Mouse (Mus musculus): Measurements from ENCODE around the gene Tle3. TPM values are rescaled to one million over a fixed set of nuclear protein-coding genes. Genes with fewer than 3 reads are reported as not detected.

Tle3 gene
- polyA plus RNA-seq, 1 experiment: 67.0 TPM

DNA sequence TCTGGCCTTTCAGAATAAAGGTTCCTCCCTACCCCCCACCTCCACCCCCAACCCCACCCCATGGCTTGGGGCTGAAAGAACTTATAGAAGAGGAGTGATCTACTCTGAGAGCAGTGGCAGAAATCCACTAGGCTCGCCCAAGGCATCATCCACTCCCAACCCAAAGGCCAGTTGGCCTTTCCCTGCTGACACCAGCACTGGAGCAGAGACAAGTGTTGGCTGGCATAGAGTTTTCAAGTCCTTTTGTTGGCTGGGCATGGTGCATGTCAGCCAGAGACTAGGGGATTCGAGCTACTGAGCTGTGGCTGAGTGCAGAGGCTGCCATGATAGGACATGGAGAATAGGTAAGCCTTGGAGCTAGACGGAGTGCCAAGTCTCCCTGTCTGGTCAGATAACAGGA is 9.3 kb downstream of the Tle3 start:
- WGBS: 87% methylated on average over 3 of the region's 3 CpGs
- Histone ChIP-seq H3K4me3 (replicated peaks; ENCODE audit: control insufficient read depth, low read depth, low read length) (no peak overlapping the region), H3K27ac (ENCODE audit: control insufficient read depth, insufficient read depth, low read depth, low read length, poor library complexity) (no peak overlapping the region), H3K4me1 (ENCODE audit: control insufficient read depth, insufficient read depth, low read length) (peaks cover 8% of the 10 kb centered on the region)
- TF ChIP-seq POLR2A (IDR thresholded peaks at IDR 0.05; ENCODE audit: borderline replicate concordance, control insufficient read depth, low read depth, low read length) (no peak), CTCF (IDR thresholded peaks at IDR 0.05; ENCODE audit: control insufficient read depth, insufficient read depth, low read length) (no peak)

DNA sequence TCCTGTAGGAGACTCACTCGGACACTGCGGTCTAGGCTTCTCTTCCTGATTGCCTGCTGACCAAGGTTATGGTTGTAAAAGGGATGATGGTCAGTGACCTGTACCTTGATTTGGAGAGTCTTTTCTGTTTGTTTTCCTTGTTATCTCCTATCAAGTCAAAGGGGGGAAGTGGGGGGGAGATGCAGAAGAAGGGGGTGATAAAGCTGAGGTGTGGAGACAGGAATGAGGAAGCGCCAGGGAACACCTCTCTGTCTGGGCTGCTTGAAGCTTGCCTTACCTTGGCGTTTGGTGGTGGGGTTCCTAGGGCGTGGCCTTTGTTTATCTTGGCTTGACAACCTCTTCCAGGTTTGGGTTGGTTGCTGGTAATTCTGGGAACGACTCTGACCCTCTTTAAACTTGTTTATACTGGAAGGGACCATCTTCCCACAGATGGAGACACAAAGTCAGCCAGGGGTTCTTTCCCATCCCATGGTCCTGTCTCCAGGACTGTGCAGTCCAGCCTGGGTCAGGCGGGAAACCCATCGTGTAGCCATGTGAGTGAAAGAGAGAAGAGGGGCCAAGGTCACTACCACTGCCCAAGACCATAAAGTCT is 10.5 kb downstream of the Tle3 start:
- 64% methylated on average over 8 of the region's 8 CpGs for WGBS
- Histone ChIP-seq H3K4me1 (ENCODE audit: control insufficient read depth, insufficient read depth, low read length) (peaks cover 8% of the 10 kb centered on the region), H3K4me3 (replicated peaks; ENCODE audit: control insufficient read depth, low read depth, low read length) (no peak overlapping the region), H3K27ac (ENCODE audit: control insufficient read depth, insufficient read depth, low read depth, low read length, poor library complexity) (no peak overlapping the region)
- TF ChIP-seq CTCF (IDR thresholded peaks at IDR 0.05; ENCODE audit: control insufficient read depth, insufficient read depth, low read length) (no peak), POLR2A (IDR thresholded peaks at IDR 0.05; ENCODE audit: borderline replicate concordance, control insufficient read depth, low read depth, low read length) (no peak)

DNA sequence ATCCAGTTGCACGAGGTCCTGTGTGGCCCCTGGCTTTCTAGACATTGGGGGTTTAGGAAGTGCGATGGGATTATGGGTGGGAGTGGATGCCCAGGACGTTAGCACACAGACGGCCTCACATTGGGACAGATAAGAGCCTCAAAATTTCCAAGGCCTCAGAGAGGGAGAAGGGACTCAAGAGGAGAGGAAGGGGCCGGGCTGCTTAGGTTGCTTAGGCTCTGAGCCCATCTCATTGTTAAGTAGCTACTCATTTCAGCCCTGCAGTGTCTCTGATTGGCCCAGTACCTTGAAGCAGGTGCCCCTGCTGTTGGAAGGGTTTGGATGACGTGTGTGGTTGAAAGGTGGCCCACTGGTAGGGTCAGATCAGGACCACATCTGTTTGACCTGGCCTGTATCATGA is 11.9 kb downstream of the Tle3 start:
- WGBS: 78% methylated on average over 6 of the region's 6 CpGs
- Histone ChIP-seq H3K4me1 (ENCODE audit: control insufficient read depth, insufficient read depth, low read length) (peaks cover 15% of the 10 kb centered on the region), H3K27ac (ENCODE audit: control insufficient read depth, insufficient read depth, low read depth, low read length, poor library complexity) (no peak overlapping the region), H3K4me3 (replicated peaks; ENCODE audit: control insufficient read depth, low read depth, low read length) (no peak overlapping the region)
- TF ChIP-seq CTCF (IDR thresholded peaks at IDR 0.05; ENCODE audit: control insufficient read depth, insufficient read depth, low read length): no peak

DNA sequence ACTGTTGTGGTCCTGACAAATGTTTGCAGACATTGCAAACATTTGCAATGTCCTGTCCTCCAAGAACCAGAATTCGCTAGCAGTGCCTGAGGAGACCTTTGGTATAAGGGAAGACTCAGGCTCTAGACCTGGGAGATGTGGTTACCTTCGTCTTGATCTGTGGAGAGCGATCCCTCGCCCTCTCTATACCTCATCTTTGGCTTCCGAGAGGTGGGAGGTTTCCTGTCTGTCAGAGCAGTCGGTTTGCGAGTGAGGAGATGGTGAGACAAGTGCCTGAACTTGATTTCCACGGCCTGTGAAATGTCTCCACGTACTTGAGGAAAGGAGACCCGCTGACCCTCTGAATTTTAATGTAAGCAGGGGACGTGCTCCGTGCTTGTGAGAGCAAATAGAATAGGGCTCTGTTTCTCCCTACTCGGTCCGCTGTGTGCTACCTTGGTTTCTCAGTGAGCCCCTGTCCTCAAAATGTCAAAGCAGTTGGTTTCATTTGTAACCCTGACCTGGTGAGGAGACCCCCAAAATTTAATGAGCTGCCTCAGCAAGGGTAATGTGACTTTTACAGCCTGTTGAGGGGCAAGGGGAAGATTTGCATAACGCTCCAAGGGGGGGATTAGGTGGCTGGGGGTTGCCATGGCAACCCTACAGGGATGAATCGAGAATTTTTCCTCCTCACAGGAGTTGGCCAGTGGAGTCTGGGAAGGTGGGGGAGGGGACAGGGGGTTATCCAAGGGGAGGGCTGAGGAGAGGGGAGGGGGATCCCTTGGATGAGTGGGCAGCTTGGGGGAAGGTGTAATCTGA is 12.7 kb downstream of the Tle3 start:
- Histone ChIP-seq H3K4me1 (ENCODE audit: control insufficient read depth, insufficient read depth, low read length) (peaks cover 13% of the 10 kb centered on the region), H3K4me3 (replicated peaks; ENCODE audit: control insufficient read depth, low read depth, low read length) (no peak overlapping the region), H3K27ac (ENCODE audit: control insufficient read depth, insufficient read depth, low read depth, low read length, poor library complexity) (no peak overlapping the region)
- TF ChIP-seq CTCF (IDR thresholded peaks at IDR 0.05; ENCODE audit: control insufficient read depth, insufficient read depth, low read length) (no peak), POLR2A (IDR thresholded peaks at IDR 0.05; ENCODE audit: borderline replicate concordance, control insufficient read depth, low read depth, low read length) (no peak)
- WGBS: 72% methylated on average over 16 of the region's 16 CpGs

DNA sequence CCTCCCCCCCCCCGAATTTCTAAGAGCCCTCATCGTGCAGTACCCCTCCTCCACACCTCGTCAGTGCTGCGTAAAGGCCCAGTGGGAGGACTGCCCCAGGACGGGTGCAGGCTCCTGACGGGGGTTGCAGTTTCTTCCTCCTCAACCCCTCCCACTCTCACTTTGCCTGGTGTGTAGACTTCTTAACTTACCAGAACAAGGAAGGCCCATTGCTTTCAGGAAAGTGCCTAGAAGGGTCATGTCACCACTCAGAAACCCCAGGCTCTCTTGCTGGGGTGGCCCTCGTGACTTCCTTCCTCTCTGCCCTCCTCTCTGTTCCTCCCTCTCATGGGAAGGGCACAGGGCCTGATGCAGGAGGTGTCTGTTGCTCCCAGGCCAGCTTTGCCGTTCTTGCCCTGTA is 13.6 kb downstream of the Tle3 start:
- Histone ChIP-seq H3K4me3 (replicated peaks; ENCODE audit: control insufficient read depth, low read depth, low read length) (peak overlapping the region; percentile 17), H3K27ac (ENCODE audit: control insufficient read depth, insufficient read depth, low read depth, low read length, poor library complexity) (peak overlapping the region; percentile 13; the same call in 1 of the 2 replicates), H3K4me1 (ENCODE audit: control insufficient read depth, insufficient read depth, low read length) (peaks cover 17% of the 10 kb centered on the region)
- TF ChIP-seq POLR2A (IDR thresholded peaks at IDR 0.05; ENCODE audit: borderline replicate concordance, control insufficient read depth, low read depth, low read length): no peak
- no peak for TF ChIP-seq CTCF (IDR thresholded peaks at IDR 0.05; ENCODE audit: control insufficient read depth, insufficient read depth, low read length)
- WGBS: 1% methylated on average over 8 of the region's 8 CpGs

DNA sequence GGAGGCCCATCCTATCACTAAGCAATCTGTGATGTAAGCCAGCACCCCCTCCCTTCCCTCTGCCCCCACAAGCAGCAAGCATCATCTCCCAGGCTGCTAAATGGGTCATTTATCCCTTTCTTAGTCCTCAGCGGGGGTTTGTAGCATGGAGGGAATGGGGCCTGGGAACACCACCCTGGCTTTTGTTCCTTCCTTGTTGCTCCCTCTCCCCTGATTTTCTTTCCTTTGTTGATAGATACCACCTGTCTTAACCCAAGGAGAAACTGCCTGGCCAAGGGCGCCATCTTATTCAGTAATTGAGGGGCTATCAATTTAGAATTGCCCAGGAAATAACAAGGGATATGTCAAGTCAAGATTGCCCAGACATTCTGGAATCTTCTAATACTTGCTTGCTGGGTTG is 14.1 kb downstream of the Tle3 start:
- H3K27ac ChIP-seq (ENCODE audit: control insufficient read depth, insufficient read depth, low read depth, low read length, poor library complexity): peak overlapping the region; percentile 13; the same call in 1 of the 2 replicates
- WGBS: 78% methylated on average over 2 of the region's 2 CpGs
- peaks cover 20% of the 10 kb centered on the region for H3K4me1 ChIP-seq (ENCODE audit: control insufficient read depth, insufficient read depth, low read length)
- H3K4me3 ChIP-seq (replicated peaks; ENCODE audit: control insufficient read depth, low read depth, low read length): no peak overlapping the region
- no peak for TF ChIP-seq CTCF (IDR thresholded peaks at IDR 0.05; ENCODE audit: control insufficient read depth, insufficient read depth, low read length)
- TF ChIP-seq POLR2A (IDR thresholded peaks at IDR 0.05; ENCODE audit: borderline replicate concordance, control insufficient read depth, low read depth, low read length): no peak

DNA sequence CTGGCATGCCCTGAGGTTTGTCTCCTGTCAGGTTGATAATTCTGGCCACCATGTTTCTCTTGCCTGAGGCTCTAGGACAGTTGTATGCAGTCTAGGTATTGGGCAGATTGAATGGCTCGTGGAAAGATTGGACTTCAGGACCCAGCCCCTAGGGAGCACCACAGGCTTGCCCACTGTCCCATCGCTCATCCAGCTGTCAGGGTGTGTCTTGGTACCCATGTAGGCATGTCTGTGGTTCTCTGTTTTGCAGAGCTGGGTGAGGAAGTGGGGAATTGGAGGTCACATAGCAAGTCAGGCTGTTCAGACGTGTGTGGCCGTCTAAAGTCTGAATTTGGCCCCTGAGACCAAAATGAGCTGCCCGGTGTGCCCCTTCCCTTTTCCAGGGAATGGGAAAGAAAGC is 15.6 kb downstream of the Tle3 start:
- 37% methylated on average over 5 of the region's 5 CpGs for WGBS
- H3K4me1 ChIP-seq (ENCODE audit: control insufficient read depth, insufficient read depth, low read length): peaks cover 20% of the 10 kb centered on the region

DNA sequence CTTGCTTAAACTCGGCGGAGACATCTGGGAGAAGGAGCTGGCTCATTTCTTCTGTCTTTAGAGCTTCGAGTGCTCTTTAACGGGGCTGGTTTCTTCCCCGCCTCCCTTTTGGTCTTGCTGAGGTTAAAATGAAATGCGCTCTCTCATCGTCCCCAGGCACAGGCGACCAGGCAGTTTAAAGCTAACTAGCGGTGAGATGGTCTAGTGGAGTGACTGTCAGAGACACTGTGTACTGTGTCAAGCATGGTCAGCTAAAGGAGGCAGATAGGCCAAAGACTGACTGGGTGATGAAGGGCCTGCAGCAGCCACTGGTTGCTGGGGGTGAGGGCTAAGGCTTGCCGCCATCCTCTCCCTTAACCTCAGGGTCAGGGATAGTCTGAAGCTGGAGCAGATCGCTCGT is 16.0 kb downstream of the Tle3 start:
- WGBS: 73% methylated on average over 12 of the region's 12 CpGs
- H3K4me1 ChIP-seq (ENCODE audit: control insufficient read depth, insufficient read depth, low read length): peaks cover 20% of the 10 kb centered on the region
- TF ChIP-seq POLR2A (IDR thresholded peaks at IDR 0.05; ENCODE audit: borderline replicate concordance, control insufficient read depth, low read depth, low read length): no peak
- no peak for TF ChIP-seq CTCF (IDR thresholded peaks at IDR 0.05; ENCODE audit: control insufficient read depth, insufficient read depth, low read length)
- peak overlapping the region; percentile 5; the same call in 1 of the 2 replicates for H3K27ac ChIP-seq (ENCODE audit: control insufficient read depth, insufficient read depth, low read depth, low read length, poor library complexity)
- no peak overlapping the region for H3K4me3 ChIP-seq (replicated peaks; ENCODE audit: control insufficient read depth, low read depth, low read length)

More for the DNA sequence above, 15.6 kb downstream of the Tle3 start:
- TF ChIP-seq POLR2A (IDR thresholded peaks at IDR 0.05; ENCODE audit: borderline replicate concordance, control insufficient read depth, low read depth, low read length): no peak
- TF ChIP-seq CTCF (IDR thresholded peaks at IDR 0.05; ENCODE audit: control insufficient read depth, insufficient read depth, low read length): peak; percentile 51
- peak overlapping the region; percentile 5; the same call in 1 of the 2 replicates for H3K27ac ChIP-seq (ENCODE audit: control insufficient read depth, insufficient read depth, low read depth, low read length, poor library complexity)
- no peak overlapping the region for H3K4me3 ChIP-seq (replicated peaks; ENCODE audit: control insufficient read depth, low read depth, low read length)

All from bone marrow, adult 2 months (tissue).